Mouse (Mus musculus): ENCODE results near the gene Gm21985. TPM values are rescaled to one million over a fixed set of nuclear protein-coding genes. Genes with fewer than 3 reads are reported as not detected.
A peak's percentile ranks its signal among the peaks of the same experiment; 100 is the strongest.
"Not testable (repeated sequence)": the region's sequence is repeated elsewhere in the genome, so short reads cannot be mapped to it uniquely, and the experiment has no call there.

The Gm21985 gene
- total RNA-seq, 2 experiments from 2014 or later = 0.51 TPM; not detected in 1

GRCm38 (mm10) chr2:112449597-112450296 lies 183.6 kb downstream of the Gm21985 start:
- peak; percentile 10 to 50 for DNase-seq
- intact Hi-C loops (cut with DNase I) = loop anchor here (10.0 kb wide), 1 partner anchor 185 kb away; the partner anchor contains the start of genes Gm21985, Nop10 and Slc12a6

- not testable (repeated sequence) for DNase-seq
- intact Hi-C loops (cut with DNase I) = loop anchor here (10.0 kb wide), 1 partner anchor 188 kb away; the partner anchor contains the start of genes Gm21985, Nop10 and Slc12a6
Measured at GRCm38 (mm10) chr2:112452513-112452912, 186.4 kb downstream of the Gm21985 start.

GRCm38 (mm10) chr2:112454125-112454861 lies 188.2 kb downstream of the Gm21985 start:
- DNase-seq = no peak
- intact Hi-C loops (cut with DNase I) = loop anchor here (2.0 to 10.0 kb wide), 3 partner anchors 75 to 189 kb away; partner anchors contain the start of genes Emc4, Gm21985, Katnbl1 and Nop10

- intact Hi-C loops (cut with DNase I) = loop anchor here (2.0 to 10.0 kb wide), 3 partner anchors 76 to 190 kb away; partner anchors contain the start of genes Emc4, Gm21985, Katnbl1 and Nop10
- peak; percentile 98 to 100 for DNase-seq
Measured at GRCm38 (mm10) chr2:112454862-112455564, 188.9 kb downstream of the Gm21985 start, which contains the start of gene Emc7. TSS of gene Emc7 (plus strand) at chr2:112454997.

Other genes starting within 250 kb of the Gm21985 start
- not detected for gene Olfr1311, start 241.9 kb upstream of the Gm21985 start, total RNA-seq (2021)
- not detected for gene Olfr1312, start 216.1 kb upstream of the Gm21985 start, total RNA-seq (2021)
- not detected for gene Olfr1313, start 188.5 kb upstream of the Gm21985 start, total RNA-seq (2021)
- gene Olfr1314, start 169.5 kb upstream of the Gm21985 start, total RNA-seq (2021) = not detected
- not detected for gene Olfr1315-ps1, start 150.9 kb upstream of the Gm21985 start, total RNA-seq (2021)
- not detected for gene Olfr1316, start 131.3 kb upstream of the Gm21985 start, total RNA-seq (2021)
- not detected for gene Olfr1317, start 126.0 kb upstream of the Gm21985 start, total RNA-seq (2021)
- gene Olfr1318, start 112.1 kb upstream of the Gm21985 start, total RNA-seq (2021) = not detected
- gene Lpcat4, start 26.8 kb upstream of the Gm21985 start, total RNA-seq (2021) = 1 to 10 TPM; 4.3 to 4.4 TPM
- gene Nutm1, start 7.0 kb upstream of the Gm21985 start, total RNA-seq (2021) = not detected
- 10 to 100 TPM; 57.1 to 64.2 TPM for gene Nop10, start 4.4 kb upstream of the Gm21985 start, total RNA-seq (2021)
- gene Slc12a6, start 489 bp upstream of the Gm21985 start, total RNA-seq (2021) = 10 to 100 TPM; 40.7 to 42.8 TPM
- 10 to 100 TPM; 61.2 to 67.8 TPM for gene Emc4, start 101.7 kb downstream of the Gm21985 start, total RNA-seq (2021)
- gene Katnbl1, start 112.9 kb downstream of the Gm21985 start, total RNA-seq (2021) = 1 to 10 TPM; 7.3 to 7.6 TPM
- 10 to 100 TPM; 15.2 to 15.5 TPM for gene Emc7, start 188.7 kb downstream of the Gm21985 start, total RNA-seq (2021)
- gene Chrm5, start 214.5 kb downstream of the Gm21985 start, total RNA-seq (2021) = not detected
- gene Aven, start 226.7 kb downstream of the Gm21985 start, total RNA-seq (2021) = 10 to 100 TPM; 16.9 to 17.1 TPM

Data from heart, postnatal 14 days (tissue).